Mouse (Mus musculus) brain, embryonic 18.5 days (tissue): Measurements from ENCODE around the gene Lpar3.
A peak's percentile ranks its signal among the peaks of the same experiment; 100 is the strongest.

Experiments used
- DNase-seq: peaks from one replicate; pipeline ENCODE4 v3.0.0-alpha.2; 2012; ENCODE audit warnings: low read depth, low spot score

Gene Lpar3

GRCm38 (mm10) chr3:146307886-146308285, 87.1 kb downstream of the Lpar3 start:
- DNase-seq, result no peak

- no peak for DNase-seq
Measured at GRCm38 (mm10) chr3:146309586-146309985, 88.8 kb downstream of the Lpar3 start.

- DNase-seq, result no peak
Measured at GRCm38 (mm10) chr3:146311121-146311538, 90.4 kb downstream of the Lpar3 start.

GRCm38 (mm10) chr3:146315414-146315813, 94.7 kb downstream of the Lpar3 start:
- no peak for DNase-seq

- no peak for DNase-seq
Measured at GRCm38 (mm10) chr3:146316293-146316692, 95.5 kb downstream of the Lpar3 start.

- DNase-seq, result no peak
Measured at GRCm38 (mm10) chr3:146317366-146317765, 96.6 kb downstream of the Lpar3 start.

GRCm38 (mm10) chr3:146317911-146318310, 97.1 kb downstream of the Lpar3 start:
- no peak for DNase-seq

GRCm38 (mm10) chr3:146318520-146318938, 97.8 kb downstream of the Lpar3 start:
- DNase-seq, result no peak

- no peak for DNase-seq
Measured at GRCm38 (mm10) chr3:146318987-146319386, 98.2 kb downstream of the Lpar3 start.

GRCm38 (mm10) chr3:146319503-146319902, 98.7 kb downstream of the Lpar3 start:
- no peak for DNase-seq

- no peak for DNase-seq
Measured at GRCm38 (mm10) chr3:146324949-146325348, 104.2 kb downstream of the Lpar3 start.

GRCm38 (mm10) chr3:146326743-146327536, 106.2 kb downstream of the Lpar3 start:
- DNase-seq, result no peak

GRCm38 (mm10) chr3:146327537-146328255, 106.9 kb downstream of the Lpar3 start:
- DNase-seq, result peak; percentile 86

GRCm38 (mm10) chr3:146328749-146329148, 108.0 kb downstream of the Lpar3 start:
- DNase-seq, result no peak

GRCm38 (mm10) chr3:146331819-146332218, 111.1 kb downstream of the Lpar3 start:
- no peak for DNase-seq

GRCm38 (mm10) chr3:146333270-146333669, 112.5 kb downstream of the Lpar3 start:
- no peak for DNase-seq

GRCm38 (mm10) chr3:146334070-146334469, 113.3 kb downstream of the Lpar3 start:
- DNase-seq, result no peak
